Mouse (Mus musculus) gastrocnemius, adult 18-20 months (tissue): ENCODE results near the gene S100a7a. TPM values are rescaled to one million over a fixed set of nuclear protein-coding genes. Genes with fewer than 3 reads are reported as not detected.

Source experiments
- DNase-seq: peaks from one replicate; pipeline ENCODE4 v3.0.0; 2021; ENCODE audit warnings: low spot score
- long read RNA-seq, 2 experiments: library from polyadenylated mRNA; stranded (forward); transcript quantifications; one replicate each; pipeline ENCODE4 v2.0.0; 2021
- total RNA-seq, 2 experiments: library from RNA; stranded (reverse); gene quantifications; 2 replicates each; pipeline ENCODE4 v1.2.3; 2021

The S100a7a gene
- not detected for total RNA-seq
- long read RNA-seq, experiment 1 = 0 reads
- long read RNA-seq, experiment 2 = 0 reads

- no peak for DNase-seq
Observed at GRCm38 (mm10) chr3:90653717-90654116, at the start of gene S100a7a. Gene S100a7a, plus strand, starts transcription at chr3:90654017.

- peak; percentile 86 for DNase-seq
Observed at GRCm38 (mm10) chr3:90604416-90604815, 49.4 kb upstream of the S100a7a start.

GRCm38 (mm10) chr3:90605049-90605448, 48.8 kb upstream of the S100a7a start:
- no peak for DNase-seq

GRCm38 (mm10) chr3:90605736-90606135, 48.1 kb upstream of the S100a7a start:
- no peak for DNase-seq

GRCm38 (mm10) chr3:90606185-90606584, 47.6 kb upstream of the S100a7a start:
- DNase-seq = peak; percentile 59

- DNase-seq = no peak
Observed at GRCm38 (mm10) chr3:90607361-90607760, 46.5 kb upstream of the S100a7a start.

GRCm38 (mm10) chr3:90608223-90608622, 45.6 kb upstream of the S100a7a start, which contains the start of gene S100a5:
Gene S100a5, plus strand, starts transcription at chr3:90608523.
- DNase-seq = no peak

- DNase-seq = no peak
Observed at GRCm38 (mm10) chr3:90609102-90609501, 44.7 kb upstream of the S100a7a start.

- DNase-seq = no peak
Observed at GRCm38 (mm10) chr3:90611494-90611893, 42.3 kb upstream of the S100a7a start.

- DNase-seq = no peak
Observed at GRCm38 (mm10) chr3:90612061-90612460, 41.8 kb upstream of the S100a7a start.

- peak; percentile 86 for DNase-seq
Observed at GRCm38 (mm10) chr3:90612728-90613291, 41.0 kb upstream of the S100a7a start, which contains the start of gene S100a6. Gene S100a6, plus strand, starts transcription at chr3:90612882.

- no peak for DNase-seq
Observed at GRCm38 (mm10) chr3:90613461-90614147, 40.2 kb upstream of the S100a7a start.

GRCm38 (mm10) chr3:90614148-90614530, 39.7 kb upstream of the S100a7a start:
- no peak for DNase-seq

- DNase-seq = no peak
Observed at GRCm38 (mm10) chr3:90614611-90615251, 39.1 kb upstream of the S100a7a start.

GRCm38 (mm10) chr3:90615415-90615814, 38.4 kb upstream of the S100a7a start:
- peak; percentile 83 for DNase-seq

- DNase-seq = no peak
Observed at GRCm38 (mm10) chr3:90615911-90616310, 37.9 kb upstream of the S100a7a start.

- no peak for DNase-seq
Observed at GRCm38 (mm10) chr3:90617586-90617985, 36.2 kb upstream of the S100a7a start.

GRCm38 (mm10) chr3:90621552-90621951, 32.3 kb upstream of the S100a7a start:
- DNase-seq = no peak

- no peak for DNase-seq
Observed at GRCm38 (mm10) chr3:90623435-90624071, 30.3 kb upstream of the S100a7a start.

GRCm38 (mm10) chr3:90625496-90625895, 28.3 kb upstream of the S100a7a start:
- no peak for DNase-seq

GRCm38 (mm10) chr3:90626266-90627021, 27.4 kb upstream of the S100a7a start:
- DNase-seq = no peak
